Mouse (Mus musculus) kidney, adult 2 months (tissue): ENCODE measurements around the gene Cpm.

Experiments
- CTCF ChIP-seq: fragments of 200-500 bp; conservative IDR thresholded peaks from 2 replicates; pipeline ENCODE4 v1.5.1; 2011; ENCODE audit warnings: low read depth, mild to moderate bottlenecking, control low read depth, low read length, moderate library complexity, mixed read lengths; ENCODE audit not compliant: insufficient read depth, insufficient read length
- POLR2A ChIP-seq: fragments of 200-500 bp; IDR thresholded peaks from one replicate; pipeline ENCODE4 v1.6.1; 2011; ENCODE audit warnings: low read depth, low read length, control low read depth

GRCm38 (mm10) chr10:117602325-117603129 lies 26.8 kb upstream of the Cpm start:
- no peak for TF ChIP-seq POLR2A
- no peak for TF ChIP-seq CTCF
